Mouse (Mus musculus): ENCODE data around the gene Trmt2a. TPM values are rescaled to one million over a fixed set of nuclear protein-coding genes. Genes with fewer than 3 reads are reported as not detected.

Trmt2a gene
- polyA plus RNA-seq (2015; fragmentation: Nextera tagmentation; extraction: Ambion mirVana) = 111 and 113 TPM in 2 replicates

GRCm38 (mm10) chr16:18248433-18249363, at the start of gene Trmt2a, which contains the start of gene Ranbp1:
TSS of gene Trmt2a (plus strand) at chr16:18248679.
TSS of gene Ranbp1 (minus strand) at chr16:18248732.
- no peaks in the 10 kb centered on the region for H3K27me3 ChIP-seq
- peak; percentile 95 for ATAC-seq (ENCODE audit: low FRiP score, low read depth)
- peaks cover 63% of the 10 kb centered on the region for H3K36me3 ChIP-seq
- peak within 1 kb of the TSS; percentile 96 for H3K4me2 ChIP-seq (replicated peaks)
- H3K9ac ChIP-seq = peak within 1 kb of the TSS; percentile 94
- H3K9me3 ChIP-seq = no peaks in the 10 kb centered on the region
- 0% methylated on average over 94 of the region's 102 CpGs for WGBS
- H3K27ac ChIP-seq = peak within 1 kb of the TSS; percentile 95
- H3K4me1 ChIP-seq = peaks cover 43% of the 10 kb centered on the region
- H3K4me3 ChIP-seq = peak within 1 kb of the TSS; percentile 94

GRCm38 (mm10) chr16:18200062-18200461, 48.4 kb upstream of the Trmt2a start:
- Histone ChIP-seq H3K4me3 (no peak overlapping the region), H3K36me3 (no peaks in the 10 kb centered on the region), H3K9me3 (no peaks in the 10 kb centered on the region), H3K27me3 (peaks cover 50% of the 10 kb centered on the region), H3K9ac (peak overlapping the region; percentile 4; the same call in 1 of the 2 replicates), H3K4me2 (replicated peaks) (no peak overlapping the region), H3K27ac (0 out of 2 replicates have a peak overlapping the region, but pooled peaks have one; percentile 4), H3K4me1 (peaks cover 66% of the 10 kb centered on the region)
- 82% methylated on average over 2 of the region's 2 CpGs for WGBS
- ATAC-seq (ENCODE audit: low FRiP score, low read depth) = no peak

DNA sequence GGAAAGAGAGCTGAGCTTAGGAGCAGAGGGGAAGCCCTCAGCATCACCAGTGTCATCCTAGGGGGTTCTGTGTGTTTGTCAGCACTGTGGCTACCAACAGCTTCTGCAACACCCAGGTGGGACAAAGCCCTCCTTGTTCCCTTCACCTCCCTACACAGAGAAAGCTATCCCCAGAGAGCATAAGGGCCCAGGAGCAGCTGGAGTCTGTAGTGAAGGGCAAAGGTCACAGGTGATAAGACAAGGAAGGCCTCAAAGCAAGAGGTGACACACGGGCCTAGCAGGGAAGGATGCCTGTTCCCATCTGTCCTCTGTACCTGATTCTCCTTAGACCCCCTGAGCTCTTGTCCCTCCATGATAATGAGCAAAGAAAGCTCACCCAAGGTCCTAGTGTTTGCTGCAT, 46.9 kb upstream of the Trmt2a start:
- Histone ChIP-seq H3K36me3 (no peaks in the 10 kb centered on the region), H3K27ac (no peak overlapping the region), H3K9ac (no peak overlapping the region), H3K4me1 (peaks cover 58% of the 10 kb centered on the region), H3K4me3 (no peak overlapping the region), H3K4me2 (replicated peaks) (no peak overlapping the region), H3K9me3 (no peaks in the 10 kb centered on the region), H3K27me3 (peaks cover 47% of the 10 kb centered on the region)
- WGBS = 27% methylated on average over 1 of the region's 1 CpGs
- ATAC-seq (ENCODE audit: low FRiP score, low read depth) = no peak

DNA sequence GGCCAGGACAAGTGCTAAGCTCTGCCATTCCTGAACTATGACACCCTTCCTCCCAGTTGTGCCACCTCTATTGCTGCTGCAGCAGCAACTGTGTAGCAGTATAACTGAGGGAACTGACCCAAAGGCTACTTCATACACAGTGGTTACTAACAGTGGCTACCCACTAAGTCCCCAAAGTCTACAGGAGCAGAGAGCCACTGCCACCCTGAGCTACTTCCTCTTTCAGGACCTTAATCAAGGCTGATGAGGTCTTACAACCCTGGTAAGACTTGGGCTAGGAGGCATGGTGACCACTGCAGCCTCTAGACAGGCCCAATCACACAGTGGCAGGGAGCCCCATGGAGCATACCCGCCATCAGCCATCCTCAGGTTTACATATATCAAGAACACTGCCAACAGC, 46.4 kb upstream of the Trmt2a start:
- Histone ChIP-seq H3K27ac (no peak overlapping the region), H3K4me1 (peaks cover 55% of the 10 kb centered on the region), H3K36me3 (no peaks in the 10 kb centered on the region), H3K4me3 (no peak overlapping the region), H3K27me3 (peaks cover 42% of the 10 kb centered on the region), H3K9me3 (no peaks in the 10 kb centered on the region), H3K4me2 (replicated peaks) (no peak overlapping the region), H3K9ac (no peak overlapping the region)
- no peak for ATAC-seq (ENCODE audit: low FRiP score, low read depth)
- WGBS = 93% methylated on average over 1 of the region's 1 CpGs

GRCm38 (mm10) chr16:18203430-18204091, 44.9 kb upstream of the Trmt2a start:
- H3K36me3 ChIP-seq = no peaks in the 10 kb centered on the region
- H3K4me1 ChIP-seq = peaks cover 40% of the 10 kb centered on the region

DNA sequence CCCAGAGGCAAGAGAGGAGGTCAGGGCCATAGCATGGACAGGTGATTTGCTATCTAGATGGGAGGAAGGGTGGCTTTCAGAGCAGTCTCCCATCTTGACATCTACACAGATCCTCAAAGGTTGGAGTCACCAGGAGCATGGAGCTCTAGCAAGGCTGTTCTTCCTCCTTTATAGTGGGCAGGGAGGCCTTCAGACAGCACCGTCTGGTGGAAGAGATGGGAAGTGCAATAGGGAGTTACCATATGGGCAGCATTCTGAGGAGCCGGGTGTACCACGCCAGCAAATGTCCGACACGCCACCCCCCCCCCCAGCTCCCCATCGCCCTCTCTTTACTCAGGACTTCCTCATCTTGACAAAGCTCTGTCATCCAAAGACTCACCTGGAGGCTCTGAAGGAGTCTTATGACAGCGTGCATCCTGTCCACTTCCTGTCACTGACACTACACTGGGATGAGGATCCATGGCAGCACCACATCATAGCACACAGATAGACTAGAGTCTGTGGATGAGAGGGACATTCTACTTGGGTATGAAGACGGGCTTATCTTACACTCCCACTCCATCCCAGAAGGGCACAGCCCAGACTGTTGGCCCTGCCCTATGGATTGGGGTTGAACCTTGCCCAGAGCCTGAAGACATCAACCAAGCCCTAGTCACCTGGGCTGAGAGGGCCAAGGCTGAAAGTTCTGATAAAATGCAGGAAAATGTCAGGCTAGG, 37.6 kb upstream of the Trmt2a start:
- H3K4me1 ChIP-seq = peaks cover 19% of the 10 kb centered on the region
- no peaks in the 10 kb centered on the region for H3K36me3 ChIP-seq
- H3K4me3 ChIP-seq = no peak overlapping the region
- WGBS = 24% methylated on average over 8 of the region's 8 CpGs
- no peak overlapping the region for H3K4me2 ChIP-seq (replicated peaks)
- H3K9ac ChIP-seq = 0 out of 2 replicates have a peak overlapping the region, but pooled peaks have one; percentile 31
- peaks cover 28% of the 10 kb centered on the region for H3K27me3 ChIP-seq
- H3K9me3 ChIP-seq = no peaks in the 10 kb centered on the region
- 0 out of 2 replicates have a peak, but pooled peaks have one; percentile 21 for ATAC-seq (ENCODE audit: low FRiP score, low read depth)
- no peak overlapping the region for H3K27ac ChIP-seq

More at GRCm38 (mm10) chr16:18203430-18204091, 44.9 kb upstream of the Trmt2a start:
- no peak overlapping the region for H3K4me2 ChIP-seq (replicated peaks)
- H3K27ac ChIP-seq = no peak overlapping the region
- ATAC-seq (ENCODE audit: low FRiP score, low read depth) = no peak
- no peaks in the 10 kb centered on the region for H3K9me3 ChIP-seq
- H3K4me3 ChIP-seq = no peak overlapping the region
- peaks cover 34% of the 10 kb centered on the region for H3K27me3 ChIP-seq
- H3K9ac ChIP-seq = no peak overlapping the region
- WGBS = 11% methylated on average over 7 of the region's 7 CpGs

DNA sequence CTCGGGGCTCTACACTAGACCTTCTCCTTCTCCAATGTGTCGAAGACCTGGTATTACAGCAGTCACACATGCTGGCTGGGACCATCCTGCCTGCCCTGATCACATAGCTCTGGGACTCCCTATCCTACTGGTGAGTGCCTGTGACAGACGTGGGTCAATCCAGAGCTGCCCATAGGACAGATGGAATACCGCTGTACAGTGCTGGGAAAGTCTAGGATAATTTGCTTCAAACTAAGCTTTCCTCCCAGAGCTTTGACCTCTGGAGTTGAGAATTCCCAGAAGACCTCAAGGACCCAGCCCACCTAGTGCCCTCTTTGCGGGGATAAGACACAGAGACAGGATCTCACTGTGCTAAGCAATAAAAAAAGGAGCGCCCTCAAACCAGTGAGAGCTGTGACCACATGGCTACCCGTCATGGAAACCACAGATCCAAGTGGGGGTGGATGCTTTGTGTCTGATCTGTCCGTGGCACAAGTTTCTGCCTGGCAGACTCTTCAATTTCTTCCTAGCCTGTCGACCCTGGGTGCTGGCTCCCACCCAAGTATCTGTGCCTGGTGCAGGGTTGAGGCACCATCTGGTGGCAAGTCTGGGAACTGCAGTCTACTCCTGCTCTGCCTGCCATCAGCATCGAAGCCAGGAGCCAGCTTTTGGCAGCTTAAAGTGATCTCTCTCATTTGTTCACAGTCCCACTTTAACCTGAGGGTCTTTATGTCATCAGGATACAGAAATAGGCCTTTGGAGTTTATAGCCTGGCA, 36.9 kb upstream of the Trmt2a start:
- H3K4me1 ChIP-seq = peaks cover 19% of the 10 kb centered on the region
- H3K4me3 ChIP-seq = no peak overlapping the region
- H3K4me2 ChIP-seq (replicated peaks) = no peak overlapping the region
- WGBS = 44% methylated on average over 10 of the region's 10 CpGs
- H3K27me3 ChIP-seq = peaks cover 28% of the 10 kb centered on the region
- no peak overlapping the region for H3K27ac ChIP-seq
- H3K9me3 ChIP-seq = no peaks in the 10 kb centered on the region
- H3K36me3 ChIP-seq = no peaks in the 10 kb centered on the region
- peak; percentile 12; the same call in 1 of the 2 replicates for ATAC-seq (ENCODE audit: low FRiP score, low read depth)
- H3K9ac ChIP-seq = no peak overlapping the region

- ATAC-seq (ENCODE audit: low FRiP score, low read depth) = no peak
- H3K4me2 ChIP-seq (replicated peaks) = no peak overlapping the region
- no peak overlapping the region for H3K27ac ChIP-seq
- H3K9ac ChIP-seq = no peak overlapping the region
- peaks cover 23% of the 10 kb centered on the region for H3K4me1 ChIP-seq
- H3K27me3 ChIP-seq = peaks cover 21% of the 10 kb centered on the region
- H3K4me3 ChIP-seq = no peak overlapping the region
- no peaks in the 10 kb centered on the region for H3K36me3 ChIP-seq
- no peaks in the 10 kb centered on the region for H3K9me3 ChIP-seq
- WGBS = 46% methylated on average over 6 of the region's 6 CpGs
Observed at GRCm38 (mm10) chr16:18213689-18214088, 34.8 kb upstream of the Trmt2a start.

DNA sequence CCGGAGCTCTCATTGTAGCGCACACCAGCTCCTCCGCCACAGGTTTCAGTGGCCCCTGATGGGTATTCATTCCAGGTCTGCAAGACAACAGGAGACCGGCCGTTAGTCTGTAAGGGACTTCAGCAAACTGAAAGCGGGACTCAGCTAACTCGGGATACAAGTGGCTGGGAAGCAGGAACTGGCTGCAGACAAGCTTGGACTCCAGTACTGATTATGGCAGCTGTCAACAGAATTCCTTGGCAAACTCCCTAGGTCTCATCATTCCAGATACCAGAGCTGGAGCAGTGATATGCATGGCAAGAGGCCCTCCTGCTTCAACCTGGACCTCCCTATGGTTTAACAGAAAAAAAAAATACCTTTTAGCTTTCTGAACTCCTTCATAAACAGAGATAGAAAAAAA, 33.6 kb upstream of the Trmt2a start:
- 86% methylated on average over 7 of the region's 7 CpGs for WGBS
- no peak overlapping the region for H3K9ac ChIP-seq
- ATAC-seq (ENCODE audit: low FRiP score, low read depth) = no peak
- no peak overlapping the region for H3K27ac ChIP-seq
- H3K4me1 ChIP-seq = peaks cover 35% of the 10 kb centered on the region
- no peak overlapping the region for H3K4me3 ChIP-seq
- no peak overlapping the region for H3K4me2 ChIP-seq (replicated peaks)
- H3K27me3 ChIP-seq = peaks cover 11% of the 10 kb centered on the region
- H3K36me3 ChIP-seq = no peaks in the 10 kb centered on the region
- no peaks in the 10 kb centered on the region for H3K9me3 ChIP-seq

- Histone ChIP-seq H3K36me3 (peaks cover 15% of the 10 kb centered on the region), H3K9me3 (no peaks in the 10 kb centered on the region), H3K4me1 (peaks cover 40% of the 10 kb centered on the region), H3K9ac (peak within 1 kb of the TSS; percentile 13; the same call in 1 of the 2 replicates), H3K27ac (no peak within 1 kb of the TSS; the same call in 1 of the 2 replicates), H3K27me3 (no peaks in the 10 kb centered on the region), H3K4me2 (replicated peaks) (no peak within 1 kb of the TSS), H3K4me3 (no peak within 1 kb of the TSS)
- no peak for ATAC-seq (ENCODE audit: low FRiP score, low read depth)
- WGBS = 87% methylated on average over 4 of the region's 4 CpGs
Observed at GRCm38 (mm10) chr16:18217579-18217978, 30.9 kb upstream of the Trmt2a start, which contains the start of gene Ccdc188. TSS of gene Ccdc188 (plus strand) at chr16:18217879.

DNA sequence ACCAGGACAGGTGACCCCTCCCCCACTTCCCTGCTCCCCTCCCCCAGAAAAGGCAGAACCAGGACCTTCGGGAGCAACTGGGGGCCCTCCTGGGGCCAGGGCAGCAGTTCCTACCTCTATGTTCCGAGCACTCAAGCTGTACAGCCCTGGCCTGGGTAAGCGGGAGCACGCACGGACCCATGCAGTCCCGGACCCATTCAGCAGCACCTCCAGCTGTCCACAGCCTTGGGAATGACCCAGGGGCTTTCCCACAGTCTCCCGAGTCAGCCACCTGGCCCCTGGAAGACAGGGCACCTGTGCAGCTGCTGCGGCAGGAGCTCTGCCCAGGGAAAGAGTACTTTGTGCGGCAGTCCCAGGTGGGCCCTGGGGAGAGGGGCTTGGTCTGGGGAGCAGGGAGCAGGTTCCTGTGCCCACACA, 29.9 kb upstream of the Trmt2a start:
- Histone ChIP-seq H3K36me3 (peaks cover 25% of the 10 kb centered on the region), H3K27ac (no peak overlapping the region; the same call in 1 of the 2 replicates), H3K9ac (peak overlapping the region; percentile 13; the same call in 1 of the 2 replicates), H3K4me3 (no peak overlapping the region), H3K4me2 (replicated peaks) (no peak overlapping the region), H3K4me1 (peaks cover 37% of the 10 kb centered on the region), H3K9me3 (no peaks in the 10 kb centered on the region), H3K27me3 (no peaks in the 10 kb centered on the region)
- no peak for ATAC-seq (ENCODE audit: low FRiP score, low read depth)
- WGBS = 69% methylated on average over 9 of the region's 9 CpGs

Measured in limb, embryonic 13.5 days (tissue).